Mouse (Mus musculus) liver, embryonic 14.5 days (tissue): ENCODE data around the gene Cd59a.

ENCODE experiments used
- CTCF ChIP-seq: IDR thresholded peaks from 2 replicates; pipeline ENCODE4 v1.5.1; 2016; ENCODE audit warnings: antibody characterized with exemption, low read depth, control low read depth
- EP300 ChIP-seq: IDR thresholded peaks from 2 replicates; pipeline ENCODE4 v1.6.1; 2016; ENCODE audit warnings: antibody characterized with exemption, low read depth

DNA sequence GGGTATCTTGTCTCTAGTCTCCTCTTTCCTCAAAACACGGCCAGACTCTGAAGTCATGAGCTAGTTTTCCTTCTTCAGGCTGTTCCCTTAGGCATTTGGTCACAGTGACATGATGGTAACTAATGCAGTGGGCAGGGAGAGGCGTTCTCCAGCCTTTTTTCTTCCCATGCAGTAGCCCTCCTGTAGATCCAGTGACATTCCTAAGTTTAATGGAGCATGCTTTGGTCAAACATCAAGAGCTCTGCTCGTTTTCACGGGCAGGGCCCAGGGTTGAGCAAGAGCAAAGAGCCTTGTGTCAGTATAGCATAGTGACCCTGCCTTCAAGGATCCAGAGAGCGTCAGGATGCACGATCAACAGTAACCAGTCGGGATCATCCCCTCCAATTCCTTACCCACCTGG, 67.8 kb downstream of the Cd59a start:
- TF ChIP-seq CTCF (no peak), EP300 (no peak)
